Mouse (Mus musculus) adrenal gland, adult 8-10 months (tissue): ENCODE data around the gene Olfr150. TPM values are rescaled to one million over a fixed set of nuclear protein-coding genes. Genes with fewer than 3 reads are reported as not detected.
"Not testable (repeated sequence)": the region's sequence is repeated elsewhere in the genome, so short reads cannot be mapped to it uniquely, and the experiment has no call there.

ENCODE experiments used
- DNase-seq: peaks from one replicate; pipeline ENCODE4 v3.0.0; 2022
- total RNA-seq, 4 experiments: library from RNA; stranded (reverse); gene quantifications; 2 replicates each; pipeline ENCODE4 v1.2.4; 2022

Olfr150 gene
- total RNA-seq: not detected

GRCm38 (mm10) chr9:39730678-39731077, at the start of gene Olfr150:
Gene Olfr150 (plus strand): TSS chr9:39730978.
- no peak for DNase-seq

GRCm38 (mm10) chr9:39701123-39701522, 29.7 kb upstream of the Olfr150 start:
- not testable (repeated sequence) for DNase-seq

GRCm38 (mm10) chr9:39707017-39707416, 23.8 kb upstream of the Olfr150 start, which contains the start of gene Olfr149:
Gene Olfr149 (minus strand): TSS chr9:39707117.
- DNase-seq: no peak

GRCm38 (mm10) chr9:39708958-39709357, 21.8 kb upstream of the Olfr150 start:
- no peak for DNase-seq

GRCm38 (mm10) chr9:39711053-39711452, 19.7 kb upstream of the Olfr150 start, which contains the start of gene Olfr965:
Gene Olfr965 (plus strand): TSS chr9:39711353.
- no peak for DNase-seq

- DNase-seq: no peak
Observed at GRCm38 (mm10) chr9:39740741-39741140, 10.0 kb downstream of the Olfr150 start.

GRCm38 (mm10) chr9:39745949-39746348, 15.2 kb downstream of the Olfr150 start, which contains the start of gene Olfr967:
Gene Olfr967 (plus strand): TSS chr9:39746249.
- no peak for DNase-seq

GRCm38 (mm10) chr9:39746428-39746827, 15.7 kb downstream of the Olfr150 start:
- DNase-seq: no peak

GRCm38 (mm10) chr9:39783153-39783552, 52.4 kb downstream of the Olfr150 start, which contains the start of gene Olfr968:
Gene Olfr968 (minus strand): TSS chr9:39783253.
- DNase-seq: no peak

Other genes with a start within 250 kb of the Olfr150 start
- not detected for gene Olfr44, start 237.0 kb upstream of the Olfr150 start, total RNA-seq
- not detected for gene Olfr957, start 215.2 kb upstream of the Olfr150 start, total RNA-seq
- gene Olfr958, start 176.9 kb upstream of the Olfr150 start, total RNA-seq: not detected
- not detected for gene Olfr959, start 155.4 kb upstream of the Olfr150 start, total RNA-seq
- gene AW551984, start 126.6 kb upstream of the Olfr150 start, total RNA-seq: 10 to 100 TPM; 14.1 to 23.1 (median 19.1) TPM
- not detected for gene Olfr148, start 120.3 kb upstream of the Olfr150 start, total RNA-seq
- gene Olfr960, start 109.6 kb upstream of the Olfr150 start, total RNA-seq: not detected
- gene Olfr961, start 85.9 kb upstream of the Olfr150 start, total RNA-seq: not detected
- gene Olfr963, start 63.8 kb upstream of the Olfr150 start, total RNA-seq: not detected
- not detected for gene Olfr149, start 23.9 kb upstream of the Olfr150 start, total RNA-seq
- not detected for gene Olfr965, start 19.6 kb upstream of the Olfr150 start, total RNA-seq
- not detected for gene Olfr967, start 15.3 kb downstream of the Olfr150 start, total RNA-seq
- not detected for gene Olfr968, start 52.3 kb downstream of the Olfr150 start, total RNA-seq
- gene Olfr969, start 60.0 kb downstream of the Olfr150 start, total RNA-seq: not detected
- not detected for gene Olfr970, start 77.9 kb downstream of the Olfr150 start, total RNA-seq
- not detected for gene Olfr971, start 105.9 kb downstream of the Olfr150 start, total RNA-seq
- not detected for gene Olfr972, start 135.4 kb downstream of the Olfr150 start, total RNA-seq
- gene Olfr229, start 176.4 kb downstream of the Olfr150 start, total RNA-seq: not detected
- not detected for gene Olfr974, start 206.5 kb downstream of the Olfr150 start, total RNA-seq
- not detected for gene Olfr975, start 221.1 kb downstream of the Olfr150 start, total RNA-seq
- gene Olfr976, start 230.2 kb downstream of the Olfr150 start, total RNA-seq: not detected